Mouse (Mus musculus): ENCODE measurements around the gene Ugt1a10.

GRCm38 (mm10) chr1:88013726-88014125, 41.5 kb upstream of the Ugt1a10 start:
- TF ChIP-seq CTCF (IDR thresholded peaks at IDR 0.05; ENCODE audit: low read depth) (no peak), EP300 (IDR thresholded peaks at IDR 0.05; ENCODE audit: low read depth) (no peak)
